Comparison of ENCODE assay signal across 12 mouse cellular contexts in the genomic region with DNA sequence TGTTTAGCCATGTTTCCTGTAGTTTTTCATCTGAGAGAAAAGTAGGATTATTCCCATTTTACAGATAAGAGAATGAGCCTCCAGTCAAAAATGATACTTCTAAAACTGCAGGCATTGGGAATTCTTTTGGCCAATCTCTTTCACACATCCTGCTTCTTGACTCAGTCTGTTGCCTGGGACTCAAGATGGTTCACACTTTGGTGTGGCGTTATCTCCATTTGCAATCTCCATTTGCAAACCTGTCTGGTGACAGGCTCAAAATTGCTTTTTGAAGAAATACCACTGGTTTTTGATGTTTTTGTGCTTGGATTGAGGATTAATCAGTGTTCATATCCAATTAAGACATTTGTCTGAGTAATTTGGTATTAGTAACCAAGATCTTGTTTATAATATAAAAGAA. TPM values are rescaled to one million over a fixed set of nuclear protein-coding genes. Genes with fewer than 3 reads are reported as not detected.
DNase-seq lines count a peak whose midpoint lies in the region; ATAC-seq and TF ChIP-seq lines count a peak whose summit lies in the region.
"Had no signal": no experiment of that assay in that cellular context is flagged by ENCODE, and none has a peak within 500 bp of the region (broad histone marks: within the 10 kb centered on the region; RNA-seq: fewer than 3 reads in every experiment).

No protein-coding gene starts in this region.

- TF ChIP-seq CTCF in kidney, adult 2 months (conservative IDR thresholded peaks at IDR 0.05; ENCODE audit: insufficient read depth, insufficient read length, low read depth, low read length), result no peak
- no peak for TF ChIP-seq CTCF in MEL (IDR thresholded peaks at IDR 0.05 in 2 of 3, conservative IDR thresholded peaks at IDR 0.05 in 1 of 3; ENCODE audit: control insufficient read depth in 1 of 3, insufficient read depth in 1 of 3, low read depth in 2 of 3, low read length in 3 of 3, poor library complexity in 1 of 3, severe bottlenecking in 1 of 3)

- 88% methylated on average over 1 of the region's 1 CpGs for WGBS in kidney, embryonic 15.5 days
- 96% methylated on average over 1 of the region's 1 CpGs for WGBS in kidney, adult 2 months
- WGBS in forebrain, embryonic 13.5 days, result 77% methylated on average over 1 of the region's 1 CpGs
- 93% methylated on average over 1 of the region's 1 CpGs for WGBS in midbrain, embryonic 11.5 days

- TF ChIP-seq RAD21 in MEL (IDR thresholded peaks at IDR 0.05; ENCODE audit: low read depth, low read length), result no peak

- TF ChIP-seq EP300 in MEL (IDR thresholded peaks at IDR 0.05; ENCODE audit: low read depth in 1 of 2, low read length in 2 of 2), result no peak

- no peak for ATAC-seq in kidney, embryonic 15.5 days (replicated peaks; ENCODE audit: low FRiP score)
- no peak for ATAC-seq in forebrain, embryonic 13.5 days
- ATAC-seq in midbrain, embryonic 11.5 days (ENCODE audit: low FRiP score), result no peak
- ATAC-seq in erythroblast, adult 5-6 weeks (replicated peaks; ENCODE audit: low FRiP score, poor library complexity, severe bottlenecking), result no peak

- no peak overlapping the region for H3K4me3 ChIP-seq in kidney, embryonic 15.5 days (replicated peaks)
- no peak overlapping the region for H3K4me3 ChIP-seq in kidney, adult 2 months (ENCODE audit: insufficient read depth, low read depth, low read length)
- H3K4me3 ChIP-seq in MEL (ENCODE audit: control insufficient read depth in 1 of 2, insufficient read depth in 1 of 2, low read depth in 2 of 2, low read length in 2 of 2), result no peak overlapping the region
- H3K4me3 ChIP-seq in forebrain, embryonic 13.5 days, result no peak overlapping the region
- peak overlapping the region; percentile 2; the same call in 1 of the 2 replicates for H3K4me3 ChIP-seq in midbrain, embryonic 11.5 days (ENCODE audit: low read depth, low read length)

- peaks cover 17% of the 10 kb centered on the region for H3K79me2 ChIP-seq in MEL (ENCODE audit: control insufficient read depth, insufficient read depth, low read length, poor library complexity)

- H3K9me3 ChIP-seq in kidney, embryonic 15.5 days (replicated peaks), result no peaks in the 10 kb centered on the region
- H3K9me3 ChIP-seq in MEL (replicated peaks; ENCODE audit: insufficient read depth, low read length), result no peaks in the 10 kb centered on the region
- H3K9me3 ChIP-seq in forebrain, embryonic 13.5 days (replicated peaks), result no peaks in the 10 kb centered on the region
- no peaks in the 10 kb centered on the region for H3K9me3 ChIP-seq in midbrain, embryonic 11.5 days (ENCODE audit: control insufficient read depth, low read length)

- H3K27me3 ChIP-seq in kidney, embryonic 15.5 days, result no peaks in the 10 kb centered on the region
- H3K27me3 ChIP-seq in kidney, adult 2 months (replicated peaks; ENCODE audit: control insufficient read depth, insufficient read depth, low read length), result no peaks in the 10 kb centered on the region
- no peaks in the 10 kb centered on the region for H3K27me3 ChIP-seq in MEL (ENCODE audit: control insufficient read depth in 1 of 2, insufficient read depth in 2 of 2, low read length in 2 of 2)
- no peaks in the 10 kb centered on the region for H3K27me3 ChIP-seq in forebrain, embryonic 13.5 days
- H3K27me3 ChIP-seq in midbrain, embryonic 11.5 days (ENCODE audit: control insufficient read depth, insufficient read depth, low read length), result no peaks in the 10 kb centered on the region

- peaks cover 36% of the 10 kb centered on the region for H3K4me1 ChIP-seq in kidney, embryonic 15.5 days
- peaks cover 7% of the 10 kb centered on the region; the same call in 1 of the 2 replicates for H3K4me1 ChIP-seq in kidney, adult 2 months (ENCODE audit: control insufficient read depth, insufficient read depth, low read length)
- H3K4me1 ChIP-seq in MEL (ENCODE audit: control insufficient read depth in 1 of 2, insufficient read depth in 2 of 2, low read length in 2 of 2), result peaks cover 3 to 8% of the 10 kb centered on the region in 2 experiments
- peaks cover 48% of the 10 kb centered on the region for H3K4me1 ChIP-seq in forebrain, embryonic 13.5 days
- H3K4me1 ChIP-seq in midbrain, embryonic 11.5 days (ENCODE audit: control insufficient read depth, insufficient read depth, low read length), result peaks cover 42% of the 10 kb centered on the region

- peaks cover 15% of the 10 kb centered on the region; the same call in 1 of the 2 replicates for H3K36me3 ChIP-seq in kidney, embryonic 15.5 days
- H3K36me3 ChIP-seq in kidney, adult 2 months (ENCODE audit: control insufficient read depth, insufficient read depth, low read length), result no peaks in the 10 kb centered on the region; the same call in 1 of the 2 replicates
- H3K36me3 ChIP-seq in MEL (ENCODE audit: control insufficient read depth in 1 of 2, insufficient read depth in 2 of 2, low read length in 2 of 2), result peaks cover 0 to 28% of the 10 kb centered on the region in 2 experiments; a peak in 2 of 4 replicates
- H3K36me3 ChIP-seq in forebrain, embryonic 13.5 days (ENCODE audit: poor library complexity, severe bottlenecking), result peaks cover 9% of the 10 kb centered on the region; the same call in 1 of the 2 replicates
- no peaks in the 10 kb centered on the region for H3K36me3 ChIP-seq in midbrain, embryonic 11.5 days (ENCODE audit: control insufficient read depth, insufficient read depth, low read length)

- no peak overlapping the region for H3K27ac ChIP-seq in kidney, embryonic 15.5 days
- no peak overlapping the region for H3K27ac ChIP-seq in kidney, adult 2 months (ENCODE audit: insufficient read depth, low read depth, low read length)
- H3K27ac ChIP-seq in MEL (ENCODE audit: control insufficient read depth, low read depth, low read length), result no peak overlapping the region
- H3K27ac ChIP-seq in forebrain, embryonic 13.5 days, result no peak overlapping the region
- H3K27ac ChIP-seq in midbrain, embryonic 11.5 days (ENCODE audit: low read depth, low read length), result no peak overlapping the region

- TF ChIP-seq POLR2A in kidney, adult 2 months (IDR thresholded peaks at IDR 0.05; ENCODE audit: low read depth, low read length), result no peak
- TF ChIP-seq POLR2A in MEL (IDR thresholded peaks at IDR 0.05; ENCODE audit: control insufficient read depth in 1 of 2, insufficient read depth in 1 of 2, low read depth in 1 of 2, low read length in 2 of 2, poor library complexity in 1 of 2), result no peak

- DNase-seq in kidney, adult 2 months, result no peak
- no peak for DNase-seq in MEL (ENCODE audit: low read depth, low spot score)
- DNase-seq in midbrain, embryonic 11.5 days (ENCODE audit: low spot score, missing footprints), result no peak
- DNase-seq in layer of hippocampus, adult 9-10 months (ENCODE audit: low spot score), result no peak
- DNase-seq in adrenal gland, postnatal 4 days (ENCODE audit: low spot score in 2 of 2), result no peak
- DNase-seq: left cerebral cortex, postnatal 4 days; right cerebral cortex, postnatal 4 days; thymus, postnatal 4 days had no signal

- H3K9ac ChIP-seq in kidney, embryonic 15.5 days, result no peak overlapping the region
- H3K9ac ChIP-seq in MEL (ENCODE audit: control insufficient read depth, low read depth, low read length, poor library complexity, severe bottlenecking), result no peak overlapping the region
- no peak overlapping the region for H3K9ac ChIP-seq in forebrain, embryonic 13.5 days
- H3K9ac ChIP-seq in midbrain, embryonic 11.5 days (ENCODE audit: low read length), result no peak overlapping the region

- H3K4me2 ChIP-seq in kidney, embryonic 15.5 days, result peak overlapping the region; percentile 19
- peak overlapping the region; percentile 39 for H3K4me2 ChIP-seq in forebrain, embryonic 13.5 days
- H3K4me2 ChIP-seq in midbrain, embryonic 11.5 days, result peak overlapping the region; percentile 29

TF ChIP-seq in MEL, 35 proteins besides CTCF, POLR2A, EP300 and RAD21:
- no peak for TF ChIP-seq ZMIZ1 (IDR thresholded peaks at IDR 0.05; ENCODE audit: low read depth, low read length)
- TF ChIP-seq GATA1 (IDR thresholded peaks at IDR 0.05; ENCODE audit: low read depth, low read length), result 0 out of 2 replicates have a peak, but pooled peaks have one; percentile 17

RNA-seq across cellular contexts. Expression of a gene that starts 3.7 kb away (rescaled TPM):
- polyA plus RNA-seq in kidney, embryonic 15.5 days (2015; fragmentation: Nextera tagmentation; extraction: Ambion mirVana), result 19.9 and 24.0 TPM in 2 replicates
- polyA plus RNA-seq in kidney, adult 2 months (2012; rRNA removed), result 5.8 and 7.7 TPM in 2 replicates
- total RNA-seq in MEL (2012; rRNA removed), result 7.4 and 7.5 TPM in 2 replicates
- polyA plus RNA-seq in MEL (2012; ENCODE audit: insufficient read depth in 1 of 2, insufficient read length in 2 of 2, low read depth in 1 of 2, low replicate concordance in 2 of 2, missing spikeins in 1 of 2), result 1 to 10 TPM in 1 of 2 experiments, not detected in 1; 8.6 TPM
- 31.4 and 32.3 TPM in 2 replicates for polyA plus RNA-seq in forebrain, embryonic 13.5 days (2015; fragmentation: Nextera tagmentation; extraction: Ambion mirVana)
- 43.9 and 55.0 TPM in 2 replicates for polyA plus RNA-seq in midbrain, embryonic 11.5 days (2014; fragmentation: Nextera tagmentation; extraction: Ambion mirVana)
- total RNA-seq in erythroblast, adult 5-6 weeks (2015; ENCODE audit: low replicate concordance), result 2.3 and 3.5 TPM in 2 replicates
- 5.3 and 6.8 TPM in 2 replicates for total RNA-seq in erythroblast, adult 5-6 weeks (2017; ENCODE audit: low replicate concordance)
- 10 to 100 TPM; 41.5 to 46.1 TPM for total RNA-seq in adrenal gland, postnatal 4 days (2021)

RNA-seq across cellular contexts. Expression of a gene that starts 51.2 kb away (rescaled TPM):
- 83.0 and 94.8 TPM in 2 replicates for polyA plus RNA-seq in kidney, embryonic 15.5 days (2015; fragmentation: Nextera tagmentation; extraction: Ambion mirVana)
- polyA plus RNA-seq in kidney, adult 2 months (2012; rRNA removed), result 2.8 and 6.0 TPM in 2 replicates
- total RNA-seq in MEL (2012; rRNA removed), result not detected in 2 replicates
- polyA plus RNA-seq in MEL (2012; ENCODE audit: insufficient read depth in 1 of 2, insufficient read length in 2 of 2, low read depth in 1 of 2, low replicate concordance in 2 of 2, missing spikeins in 1 of 2), result not detected
- polyA plus RNA-seq in forebrain, embryonic 13.5 days (2015; fragmentation: Nextera tagmentation; extraction: Ambion mirVana), result 26.6 and 35.9 TPM in 2 replicates
- 8.7 and 9.6 TPM in 2 replicates for polyA plus RNA-seq in midbrain, embryonic 11.5 days (2014; fragmentation: Nextera tagmentation; extraction: Ambion mirVana)
- not detected in 2 replicates for total RNA-seq in erythroblast, adult 5-6 weeks (2015; ENCODE audit: low replicate concordance)
- not detected in 2 replicates for total RNA-seq in erythroblast, adult 5-6 weeks (2017; ENCODE audit: low replicate concordance)
- total RNA-seq in adrenal gland, postnatal 4 days (2021), result 10 to 100 TPM; 24.3 to 27.6 TPM
- total RNA-seq: monocyte, adult 5-6 weeks had no signal
